Mouse (Mus musculus) intestine, embryonic 15.5 days (tissue): ENCODE results near the gene Wtap. TPM values are rescaled to one million over a fixed set of nuclear protein-coding genes. Genes with fewer than 3 reads are reported as not detected.

ENCODE experiments used
- ATAC-seq: fragments of 200-750 bp; cut with Nextera tagmentation; 2 replicates; pipeline ENCODE4 v1.8.0; 2017; ENCODE audit warnings: moderate TSS enrichment, moderate library complexity
- H3K27ac ChIP-seq: fragments of 300-500 bp; sonication (generic); 2 replicates; pipeline ENCODE4 v1.5.1; 2015; ENCODE audit warnings: mild to moderate bottlenecking, inconsistent platforms
- H3K27me3 ChIP-seq: fragments of 300-500 bp; sonication (generic); replicated peaks from 2 replicates; pipeline ENCODE4 v1.6.1; 2015; ENCODE audit warnings: inconsistent platforms
- H3K36me3 ChIP-seq: fragments of 300-500 bp; sonication (generic); 2 replicates; pipeline ENCODE4 v1.6.1; 2015; ENCODE audit warnings: inconsistent platforms
- H3K4me1 ChIP-seq: fragments of 300-500 bp; sonication (generic); replicated peaks from 2 replicates; pipeline ENCODE4 v1.6.1; 2015; ENCODE audit warnings: inconsistent platforms
- H3K4me2 ChIP-seq: fragments of 300-500 bp; sonication (generic); replicated peaks from 2 replicates; pipeline ENCODE4 v1.6.1; 2015; ENCODE audit warnings: mild to moderate bottlenecking, inconsistent platforms
- H3K4me3 ChIP-seq: fragments of 300-500 bp; sonication (generic); replicated peaks from 2 replicates; pipeline ENCODE4 v1.5.1; 2015; ENCODE audit warnings: inconsistent platforms
- H3K9ac ChIP-seq: fragments of 300-500 bp; sonication (generic); 2 replicates; pipeline ENCODE4 v1.6.1; 2015; ENCODE audit warnings: inconsistent platforms
- H3K9me3 ChIP-seq: fragments of 300-500 bp; sonication (generic); 2 replicates; pipeline ENCODE4 v1.6.1; 2016; ENCODE audit warnings: inconsistent platforms
- WGBS: fragments of 180-500 bp; shearing (Covaris S2); methylation state at CpG from one replicate; pipeline ENCODE4 v1.1.7; 2015; 5-methylcytosine and 5-hydroxymethylcytosine counted together
- polyA plus RNA-seq: library from polyadenylated mRNA; unstranded; fragments of >200 nt; fragmentation: Nextera tagmentation; extraction: Ambion mirVana; gene quantifications from 2 replicates; pipeline ENCODE4 v1.2.1, GENCODE M21; 2015

The Wtap gene
- polyA plus RNA-seq, 1 experiment from 2014 or later = 120 TPM

GRCm38 (mm10) chr17:12925001-12925400 is 69.0 kb downstream of the Wtap start:
- Histone ChIP-seq H3K27ac (no peak overlapping the region), H3K36me3 (peaks cover 48% of the 10 kb centered on the region), H3K4me2 (no peak overlapping the region), H3K4me1 (no peaks in the 10 kb centered on the region), H3K4me3 (no peak overlapping the region), H3K27me3 (no peaks in the 10 kb centered on the region), H3K9me3 (no peaks in the 10 kb centered on the region), H3K9ac (no peak overlapping the region)
- WGBS = 89% methylated on average over 3 of the region's 3 CpGs
- no peak for ATAC-seq

GRCm38 (mm10) chr17:12921073-12921472 is 72.9 kb downstream of the Wtap start:
- Histone ChIP-seq H3K27ac (no peak overlapping the region), H3K4me1 (no peaks in the 10 kb centered on the region), H3K4me3 (no peak overlapping the region), H3K36me3 (peaks cover 54% of the 10 kb centered on the region), H3K27me3 (no peaks in the 10 kb centered on the region), H3K9me3 (no peaks in the 10 kb centered on the region), H3K9ac (no peak overlapping the region), H3K4me2 (no peak overlapping the region)
- 84% methylated on average over 1 of the region's 1 CpGs for WGBS
- no peak for ATAC-seq

Other genes with a start within 250 kb of the Wtap start
- 37.5 and 38.9 TPM in 2 replicates for gene Igf2r, start 224.5 kb downstream of the Wtap start, polyA plus RNA-seq
- 0.38 and 0.40 TPM in 2 replicates for gene Mas1, start 126.0 kb downstream of the Wtap start, polyA plus RNA-seq
- not detected in 2 replicates for gene Mrgprh, start 118.1 kb downstream of the Wtap start, polyA plus RNA-seq
- gene Pnldc1, start 83.9 kb downstream of the Wtap start, polyA plus RNA-seq = 0.62 and 0.90 TPM in 2 replicates
- gene Tcp1, start 78.5 kb downstream of the Wtap start, polyA plus RNA-seq = 369 and 437 TPM in 2 replicates
- gene Mrpl18, start 77.8 kb downstream of the Wtap start, polyA plus RNA-seq = 173 and 181 TPM in 2 replicates
- gene Acat3, start 53.6 kb downstream of the Wtap start, polyA plus RNA-seq = 0.88 and 1.6 TPM in 2 replicates
- 230 and 240 TPM in 2 replicates for gene Acat2, start 33.4 kb downstream of the Wtap start, polyA plus RNA-seq
- 163 and 167 TPM in 2 replicates for gene Sod2, start 12.7 kb upstream of the Wtap start, polyA plus RNA-seq
- gene Gpr31b, start 58.1 kb upstream of the Wtap start, polyA plus RNA-seq = 0.16 TPM in 1 of 2 replicates, not detected in the other
- gene Tcp10b, start 66.9 kb upstream of the Wtap start, polyA plus RNA-seq = 0.16 TPM in 1 of 2 replicates, not detected in the other
- gene Unc93a, start 137.6 kb upstream of the Wtap start, polyA plus RNA-seq = not detected in 2 replicates
- gene Smok2a, start 227.0 kb upstream of the Wtap start, polyA plus RNA-seq = not detected in 2 replicates
- not detected in 2 replicates for gene Smok2b, start 236.1 kb upstream of the Wtap start, polyA plus RNA-seq